Mouse (Mus musculus) kidney, adult 2 months (tissue): ENCODE results near the gene Tpcn2.

ENCODE experiments used
- CTCF ChIP-seq: fragments of 200-500 bp; conservative IDR thresholded peaks from 2 replicates; pipeline ENCODE4 v1.5.1; 2011; ENCODE audit warnings: low read depth, mild to moderate bottlenecking, control low read depth, low read length, moderate library complexity, mixed read lengths; ENCODE audit not compliant: insufficient read depth, insufficient read length
- POLR2A ChIP-seq: fragments of 200-500 bp; IDR thresholded peaks from one replicate; pipeline ENCODE4 v1.6.1; 2011; ENCODE audit warnings: low read depth, low read length, control low read depth

DNA sequence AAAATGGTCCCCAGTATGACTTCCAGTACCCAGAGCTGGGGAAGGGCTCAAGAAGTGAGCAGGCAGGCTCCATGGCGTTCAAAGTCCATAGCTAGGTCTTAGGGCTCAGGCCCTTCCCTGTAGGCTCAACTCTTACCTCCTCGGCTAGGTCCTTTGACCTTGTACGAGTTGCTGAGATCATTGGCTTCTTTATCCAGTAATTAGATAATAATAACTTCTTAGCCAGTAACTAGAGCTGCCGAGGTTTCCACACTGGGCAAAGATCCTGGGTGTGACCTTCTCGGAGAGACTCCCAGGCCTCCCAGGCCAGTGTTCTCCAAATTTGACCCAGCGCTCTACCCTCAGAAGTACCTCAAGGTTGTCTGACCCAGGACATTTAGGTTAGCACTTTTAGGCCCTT lies 57.2 kb downstream of the Tpcn2 start:
- TF ChIP-seq CTCF (no peak), POLR2A (no peak)
